Mouse (Mus musculus) left cerebral cortex, postnatal 14 days (tissue): ENCODE results near the gene Gm5485. TPM values are rescaled to one million over a fixed set of nuclear protein-coding genes. Genes with fewer than 3 reads are reported as not detected.
A peak's percentile ranks its signal among the peaks of the same experiment; 100 is the strongest.

Experiments
- DNase-seq, 2 experiments: peaks; one replicate each; pipeline ENCODE4 v3.0.0; 2021 to 2022; ENCODE audit warnings: low spot score in 2 of 2, mixed read lengths in 1 of 2
- intact Hi-C: fragments of 180-260 bp; cut with DNase I; formaldehyde crosslinking; loops from one replicate; pipeline ENCODE4 v1.15.1; 2025
- long read RNA-seq, 2 experiments: library from polyadenylated mRNA; stranded (forward); transcript quantifications; one replicate each; pipeline ENCODE4 v2.0.0; 2021
- total RNA-seq, 2 experiments: library from RNA; stranded (reverse); gene quantifications; 2 replicates each; pipeline ENCODE4 v1.2.3; 2021

Gm5485 gene
- not detected for total RNA-seq
- long read RNA-seq, experiment 1, result 0 reads
- long read RNA-seq, experiment 2, result 0 reads

- intact Hi-C loops, result no loop called here
- DNase-seq, result no peak
These were observed at the start of gene Gm5485 for GRCm38 (mm10) chr16:48412246-48412645. Gene Gm5485 (minus strand): TSS chr16:48412416.

DNA sequence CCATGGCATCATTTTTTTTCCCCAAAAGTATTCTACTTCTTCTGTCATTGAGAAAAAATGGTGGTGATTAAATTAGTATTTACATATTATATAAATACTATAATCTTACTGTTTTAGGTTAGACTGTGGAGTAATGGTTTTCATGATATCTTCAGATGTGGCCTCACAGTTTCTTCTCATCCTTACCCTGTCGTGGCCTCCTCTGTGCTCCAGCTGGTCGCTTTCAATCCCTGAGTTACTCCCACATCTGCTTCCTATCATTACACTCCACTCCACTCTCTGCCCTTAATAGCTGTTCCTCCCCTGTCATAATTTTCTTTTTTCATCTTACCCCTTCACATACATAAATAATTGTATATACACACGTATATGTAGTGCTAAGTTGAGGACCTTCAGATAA lies 41.0 kb upstream of the Gm5485 start:
- no peak for DNase-seq
- intact Hi-C loops, result no loop called here

GRCm38 (mm10) chr16:48446161-48446925 lies 34.1 kb upstream of the Gm5485 start:
- DNase-seq, result no peak
- intact Hi-C loops, result no loop called here

DNA sequence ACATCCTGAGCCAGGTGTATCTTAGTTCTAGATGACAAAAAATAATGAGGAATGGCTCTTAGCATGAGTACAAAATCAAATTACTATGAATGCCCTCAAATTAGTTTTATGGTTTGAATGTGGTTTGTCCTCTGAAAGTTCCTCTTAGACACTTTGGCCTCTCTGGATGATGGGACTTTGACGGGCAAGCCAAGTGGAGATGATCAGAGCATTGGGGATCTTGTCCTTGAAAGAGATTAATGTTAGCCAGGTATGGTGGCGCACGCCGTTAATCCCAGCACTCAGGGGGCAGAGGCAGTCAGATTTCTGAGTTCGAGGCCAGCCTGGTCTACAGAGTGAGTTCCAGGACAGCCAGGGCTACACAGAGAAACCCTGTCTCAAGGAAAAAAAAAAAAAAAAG lies 32.4 kb upstream of the Gm5485 start:
- no peak for DNase-seq
- intact Hi-C loops, result no loop called here

GRCm38 (mm10) chr16:48437476-48437875 lies 25.3 kb upstream of the Gm5485 start:
- DNase-seq, result no peak
- intact Hi-C loops, result no loop called here

DNA sequence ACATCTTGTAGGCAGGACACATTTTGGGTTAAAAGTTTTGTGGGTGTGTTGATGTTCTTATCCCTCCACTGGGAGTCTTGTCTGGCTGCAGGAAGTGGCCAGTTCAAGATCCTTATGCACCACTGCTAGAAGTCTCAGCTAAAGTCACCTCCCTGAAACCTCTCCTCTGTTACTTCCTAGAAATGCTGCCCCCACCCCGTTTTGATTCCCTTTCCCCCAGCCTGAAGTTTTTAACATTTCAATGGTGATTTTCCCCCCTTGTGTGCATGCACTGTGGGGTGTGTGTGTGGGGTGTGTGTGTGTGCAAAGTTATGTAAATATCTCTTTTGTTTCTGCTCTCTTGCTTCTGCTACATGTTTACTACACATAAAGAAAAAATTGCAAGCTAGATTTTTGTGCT lies 23.2 kb upstream of the Gm5485 start:
- DNase-seq, result no peak
- intact Hi-C loops, result no loop called here

- intact Hi-C loops, result loop anchor here (2.0 kb wide), 1 partner anchor 44 kb away; no protein-coding TSS in a partner anchor
These were observed 18.8 kb upstream of the Gm5485 start, which contains the start of gene Morc1 for GRCm38 (mm10) chr16:48431027-48431426. Gene Morc1 (plus strand): TSS chr16:48431237.

GRCm38 (mm10) chr16:48429427-48429826 lies 17.2 kb upstream of the Gm5485 start:
- intact Hi-C loops, result no loop called here
- no peak for DNase-seq

More at GRCm38 (mm10) chr16:48431027-48431426, 18.8 kb upstream of the Gm5485 start, which contains the start of gene Morc1:
- DNase-seq, result no peak

DNA sequence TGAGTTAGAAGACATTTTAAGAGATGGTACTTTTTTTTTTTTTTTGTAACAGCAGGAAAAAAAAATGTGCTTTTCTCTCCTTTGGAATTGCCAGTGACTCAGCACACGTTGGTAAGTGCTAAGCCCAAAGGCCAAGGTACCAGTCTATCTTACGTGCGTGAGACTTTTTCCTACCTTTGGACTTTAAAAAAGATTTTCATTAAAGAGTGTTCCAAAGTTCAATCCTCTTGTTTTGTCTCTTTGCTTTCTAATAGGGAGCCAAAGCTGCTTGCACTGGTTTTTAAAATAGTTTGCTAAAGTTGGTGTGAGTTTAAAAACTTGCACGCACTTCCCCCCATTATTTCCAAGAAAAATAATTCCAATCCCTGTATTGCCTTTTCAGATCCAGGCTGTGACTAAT lies 11.9 kb upstream of the Gm5485 start:
- no peak for DNase-seq
- intact Hi-C loops, result no loop called here

GRCm38 (mm10) chr16:48422501-48422900 lies 10.3 kb upstream of the Gm5485 start:
- intact Hi-C loops, result no loop called here
- DNase-seq, result no peak

- intact Hi-C loops, result no loop called here
- DNase-seq, result no peak
These were observed 6.8 kb upstream of the Gm5485 start for GRCm38 (mm10) chr16:48419035-48419434.

DNA sequence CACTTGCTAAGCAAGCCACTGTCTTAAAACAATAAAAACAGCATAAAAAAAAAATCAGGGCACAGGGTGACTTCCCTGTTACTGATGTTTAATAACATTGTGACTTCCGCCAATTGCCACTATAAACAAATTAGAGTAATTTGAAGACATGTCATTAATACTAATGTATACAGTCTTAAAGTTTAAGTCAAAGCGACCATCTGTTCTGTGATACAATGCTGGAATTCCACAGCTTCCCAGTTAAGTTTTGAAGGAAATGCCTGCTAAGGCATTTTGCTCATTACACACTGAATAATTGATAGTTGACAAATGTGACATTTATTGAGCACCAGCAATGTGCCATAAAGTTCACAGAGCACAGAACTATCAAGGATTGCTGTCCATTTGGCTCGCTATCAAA lies 6.3 kb upstream of the Gm5485 start:
- no peak for DNase-seq

DNA sequence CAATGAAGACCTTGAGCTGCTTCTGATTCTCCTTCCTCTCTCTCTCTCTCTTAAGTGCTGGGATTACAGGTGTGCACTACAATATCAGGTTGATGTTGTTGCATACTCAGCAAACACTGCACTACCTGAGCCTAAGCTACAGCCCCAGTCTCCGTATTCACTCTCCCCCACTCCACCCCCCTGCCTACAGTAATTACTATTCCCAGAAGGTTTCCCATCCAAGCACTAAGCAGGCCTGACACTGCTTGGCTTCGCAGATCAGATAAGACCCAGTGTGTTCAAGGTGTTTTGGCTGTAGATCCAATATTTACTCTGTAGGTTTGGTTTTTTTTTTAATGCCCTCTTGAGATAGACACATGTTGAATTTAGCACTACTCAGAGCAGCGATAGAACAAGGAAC lies 2.1 kb downstream of the Gm5485 start:
- DNase-seq, result no peak
- intact Hi-C loops, result no loop called here

More for the DNA sequence above, 6.3 kb upstream of the Gm5485 start:
- intact Hi-C loops, result no loop called here

GRCm38 (mm10) chr16:48409580-48409979 lies 2.6 kb downstream of the Gm5485 start:
- no peak for DNase-seq
- intact Hi-C loops, result no loop called here

DNA sequence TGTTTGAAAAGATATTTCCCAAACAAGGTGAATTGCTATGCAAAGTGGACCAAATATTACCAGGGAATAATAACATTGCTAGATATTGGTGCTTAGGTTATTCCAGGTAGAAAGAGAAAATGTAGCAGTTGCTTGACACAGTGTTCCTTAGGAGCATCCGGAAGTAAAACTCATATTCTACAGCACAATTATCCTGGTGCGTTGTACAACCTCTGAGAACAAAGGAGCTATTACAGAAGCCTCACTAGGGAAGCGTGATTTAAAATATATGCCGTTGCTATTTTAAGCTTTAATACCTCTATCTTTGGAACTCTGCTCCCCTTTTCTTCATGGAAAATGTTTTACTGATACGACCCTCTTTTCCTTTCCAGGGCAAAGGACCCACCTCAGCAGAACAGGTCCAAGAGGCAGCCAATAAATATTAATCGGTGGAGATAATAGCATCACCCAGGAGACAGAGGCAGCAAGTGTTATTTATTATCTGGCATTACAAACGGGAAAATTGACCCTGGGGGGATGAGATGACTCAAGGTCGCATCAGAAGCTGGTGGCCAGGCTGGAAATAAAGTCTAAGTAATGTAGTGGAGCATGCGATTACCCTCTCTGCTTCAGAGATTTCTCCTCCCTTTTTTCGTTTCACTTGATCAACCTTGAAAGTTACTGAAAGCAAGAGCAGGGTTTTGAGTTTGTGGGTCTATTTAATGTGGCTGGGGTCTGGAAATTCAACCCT lies 6.4 kb downstream of the Gm5485 start:
- intact Hi-C loops, result no loop called here
- no peak for DNase-seq

DNA sequence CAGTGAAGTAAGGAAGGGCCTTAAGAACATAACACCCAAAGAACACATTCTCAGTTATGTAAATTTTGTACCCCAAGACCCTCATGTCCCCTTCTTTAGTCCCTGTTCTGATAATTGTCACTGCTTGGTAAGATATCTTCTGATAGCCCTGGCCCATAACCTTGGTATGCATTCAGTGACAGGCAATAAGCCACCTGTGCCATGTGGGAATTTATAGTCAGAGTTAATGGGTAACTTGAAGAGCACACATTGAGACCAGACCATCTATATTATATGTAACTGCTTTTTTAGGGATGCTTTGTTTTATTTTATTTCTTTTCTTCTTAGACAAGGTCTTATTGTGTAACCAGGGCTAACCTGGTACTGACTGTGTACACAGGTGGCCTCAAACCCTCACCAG lies 8.2 kb downstream of the Gm5485 start:
- DNase-seq, result no peak
- intact Hi-C loops, result no loop called here

- DNase-seq, result no peak
- intact Hi-C loops, result no loop called here
These were observed 8.8 kb downstream of the Gm5485 start for GRCm38 (mm10) chr16:48403423-48403822.

GRCm38 (mm10) chr16:48402963-48403362 lies 9.3 kb downstream of the Gm5485 start:
- no peak for DNase-seq
- intact Hi-C loops, result no loop called here

DNA sequence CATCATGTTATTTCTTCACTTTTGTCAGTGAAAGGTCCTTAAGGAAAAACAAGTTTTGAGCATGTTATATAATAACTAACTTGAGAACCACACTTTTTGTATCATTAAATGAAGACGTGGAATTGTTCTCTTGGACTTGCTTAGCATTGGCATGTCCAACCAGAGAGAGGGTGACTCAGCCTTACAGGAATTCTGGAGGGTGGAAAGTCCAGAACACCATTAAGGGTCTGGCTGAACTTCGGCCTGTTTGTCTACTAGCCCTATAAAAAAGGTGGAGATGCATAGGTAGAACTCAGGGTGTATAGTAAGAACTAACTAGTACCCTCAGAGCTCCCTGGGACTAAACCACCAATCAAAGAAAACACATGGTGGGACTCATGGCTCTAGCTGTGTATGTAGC lies 16.9 kb downstream of the Gm5485 start:
- no peak for DNase-seq
- intact Hi-C loops, result no loop called here

- intact Hi-C loops, result no loop called here
- peak in 1 of 2 experiments; percentile 17 for DNase-seq
These were observed 25.2 kb downstream of the Gm5485 start for GRCm38 (mm10) chr16:48386982-48387381.
